Mouse (Mus musculus) embryonic facial prominence, embryonic 14.5 days (tissue): ENCODE results near the gene Gcsh. TPM values are rescaled to one million over a fixed set of nuclear protein-coding genes. Genes with fewer than 3 reads are reported as not detected.
A peak's percentile ranks its signal among the peaks of the same experiment; 100 is the strongest.

Experiments
- ATAC-seq: fragments of 200-750 bp; cut with Nextera tagmentation; 2 replicates; pipeline ENCODE4 v1.8.0; 2017; ENCODE audit warnings: low read depth, moderate number of reproducible peaks, moderate TSS enrichment
- DNase-seq: peaks from one replicate; pipeline ENCODE4 v3.0.0-alpha.2; 2015; ENCODE audit warnings: low spot score
- H3K27ac ChIP-seq: fragments of 300-500 bp; sonication (generic); replicated peaks from 2 replicates; pipeline ENCODE4 v1.5.1; 2014; ENCODE audit warnings: low read depth, mild to moderate bottlenecking, low read length, moderate library complexity
- H3K27me3 ChIP-seq: fragments of 300-500 bp; sonication (generic); replicated peaks from 2 replicates; pipeline ENCODE4 v1.6.1; 2014; ENCODE audit warnings: low read length; ENCODE audit not compliant: control insufficient read depth, insufficient read depth
- H3K36me3 ChIP-seq: fragments of 300-500 bp; sonication (generic); 2 replicates; pipeline ENCODE4 v1.6.1; 2014; ENCODE audit warnings: low read length, mixed read lengths; ENCODE audit not compliant: control insufficient read depth, insufficient read depth
- H3K4me1 ChIP-seq: fragments of 300-500 bp; sonication (generic); 2 replicates; pipeline ENCODE4 v1.6.1; 2014; ENCODE audit warnings: antibody characterized with exemption, low read length; ENCODE audit not compliant: control insufficient read depth, insufficient read depth
- H3K4me2 ChIP-seq: fragments of 300-500 bp; sonication (generic); 2 replicates; pipeline ENCODE4 v1.6.1; 2014; ENCODE audit warnings: low read depth, mild to moderate bottlenecking, low read length, moderate library complexity, mixed read lengths
- H3K4me3 ChIP-seq: fragments of 300-500 bp; sonication (generic); 2 replicates; pipeline ENCODE4 v1.5.1; 2014; ENCODE audit warnings: low read depth, mild to moderate bottlenecking, low read length
- H3K9ac ChIP-seq: fragments of 300-500 bp; sonication (generic); 2 replicates; pipeline ENCODE4 v1.6.1; 2014; ENCODE audit warnings: low read depth, mild to moderate bottlenecking, low read length, moderate library complexity, mixed read lengths
- H3K9me3 ChIP-seq: fragments of 300-500 bp; sonication (generic); 2 replicates; pipeline ENCODE4 v1.6.1; 2016; ENCODE audit warnings: low read length; ENCODE audit not compliant: control insufficient read depth
- WGBS: fragments of 180-500 bp; shearing (Covaris S2); extraction: QIAGEN DNeasy Blood & Tissue Kit; methylation state at CpG from one replicate; pipeline ENCODE4 v1.1.7; 2014; 5-methylcytosine and 5-hydroxymethylcytosine counted together
- polyA plus RNA-seq: library from polyadenylated mRNA; unstranded; fragments of >200 nt; fragmentation: Nextera tagmentation; extraction: Ambion mirVana; gene quantifications from 2 replicates; pipeline ENCODE4 v1.2.1, GENCODE M21; 2014

The Gcsh gene
- 105 and 116 TPM in 2 replicates for polyA plus RNA-seq

GRCm38 (mm10) chr8:116993095-116993867, at the start of gene Gcsh:
Gene Gcsh (minus strand): TSS chr8:116993537.
- Histone ChIP-seq H3K4me1 (peaks cover 8% of the 10 kb centered on the region), H3K36me3 (no peaks in the 10 kb centered on the region; the same call in 1 of the 2 replicates), H3K9me3 (no peaks in the 10 kb centered on the region), H3K4me3 (peak within 1 kb of the TSS; percentile 73), H3K4me2 (peak within 1 kb of the TSS; percentile 91), H3K27me3 (no peaks in the 10 kb centered on the region), H3K9ac (peak within 1 kb of the TSS; percentile 69), H3K27ac (peak within 1 kb of the TSS; percentile 63)
- ATAC-seq: peak; percentile 100
- 1% methylated on average over 46 of the region's 56 CpGs for WGBS
- peak; percentile 100 for DNase-seq

GRCm38 (mm10) chr8:117039843-117040242, 46.5 kb upstream of the Gcsh start:
- WGBS: 67% methylated on average over 7 of the region's 7 CpGs

GRCm38 (mm10) chr8:117037374-117037935, 44.1 kb upstream of the Gcsh start:
- ATAC-seq (no peak), DNase-seq (no peak)
- Histone ChIP-seq H3K4me1 (no peaks in the 10 kb centered on the region), H3K9ac (no peak overlapping the region), H3K27me3 (no peaks in the 10 kb centered on the region), H3K27ac (no peak overlapping the region), H3K4me3 (no peak overlapping the region), H3K9me3 (no peaks in the 10 kb centered on the region), H3K4me2 (no peak overlapping the region), H3K36me3 (no peaks in the 10 kb centered on the region)
- 84% methylated on average over 7 of the region's 7 CpGs for WGBS

More at GRCm38 (mm10) chr8:117039843-117040242, 46.5 kb upstream of the Gcsh start:
- no peaks in the 10 kb centered on the region for H3K9me3 ChIP-seq
- no peak overlapping the region for H3K9ac ChIP-seq
- H3K27me3 ChIP-seq: no peaks in the 10 kb centered on the region
- DNase-seq (no peak), ATAC-seq (no peak)
- no peak overlapping the region for H3K4me2 ChIP-seq
- no peaks in the 10 kb centered on the region for H3K36me3 ChIP-seq
- no peak overlapping the region for H3K27ac ChIP-seq
- H3K4me1 ChIP-seq: no peaks in the 10 kb centered on the region
- H3K4me3 ChIP-seq: no peak overlapping the region

GRCm38 (mm10) chr8:117033393-117033792, 40.1 kb upstream of the Gcsh start:
- Histone ChIP-seq H3K27ac (no peak overlapping the region), H3K4me2 (no peak overlapping the region), H3K9ac (no peak overlapping the region), H3K36me3 (no peaks in the 10 kb centered on the region), H3K27me3 (no peaks in the 10 kb centered on the region), H3K4me3 (no peak overlapping the region), H3K9me3 (no peaks in the 10 kb centered on the region), H3K4me1 (no peaks in the 10 kb centered on the region)
- ATAC-seq: no peak
- WGBS: 68% methylated on average over 3 of the region's 3 CpGs
- no peak for DNase-seq

- Histone ChIP-seq H3K27ac (no peak overlapping the region), H3K27me3 (no peaks in the 10 kb centered on the region), H3K36me3 (no peaks in the 10 kb centered on the region), H3K4me3 (no peak overlapping the region), H3K9ac (no peak overlapping the region), H3K4me2 (no peak overlapping the region), H3K9me3 (no peaks in the 10 kb centered on the region), H3K4me1 (no peaks in the 10 kb centered on the region)
- no peak for ATAC-seq
- 74% methylated on average over 8 of the region's 8 CpGs for WGBS
- DNase-seq: no peak
Observed at GRCm38 (mm10) chr8:117032609-117033008, 39.3 kb upstream of the Gcsh start.

- H3K27ac ChIP-seq: no peak overlapping the region
- H3K9ac ChIP-seq: no peak overlapping the region
- H3K4me1 ChIP-seq: no peaks in the 10 kb centered on the region
- no peaks in the 10 kb centered on the region for H3K27me3 ChIP-seq
- no peaks in the 10 kb centered on the region for H3K9me3 ChIP-seq
- H3K36me3 ChIP-seq: no peaks in the 10 kb centered on the region
- no peak for ATAC-seq
- H3K4me2 ChIP-seq: no peak overlapping the region
- no peak overlapping the region for H3K4me3 ChIP-seq
- 59% methylated on average over 6 of the region's 6 CpGs for WGBS
- no peak for DNase-seq
Observed at GRCm38 (mm10) chr8:117031476-117031875, 38.1 kb upstream of the Gcsh start.

- Histone ChIP-seq H3K4me3 (no peak overlapping the region), H3K9ac (no peak overlapping the region), H3K4me1 (no peaks in the 10 kb centered on the region), H3K27ac (no peak overlapping the region), H3K36me3 (no peaks in the 10 kb centered on the region), H3K4me2 (no peak overlapping the region), H3K9me3 (no peaks in the 10 kb centered on the region), H3K27me3 (no peaks in the 10 kb centered on the region)
- no peak for ATAC-seq
- WGBS: 89% methylated on average over 10 of the region's 10 CpGs
- DNase-seq: no peak
Observed at GRCm38 (mm10) chr8:117028686-117029085, 35.3 kb upstream of the Gcsh start.

- no peak overlapping the region for H3K4me3 ChIP-seq
- 79% methylated on average over 5 of the region's 5 CpGs for WGBS
Observed at GRCm38 (mm10) chr8:117027601-117028000, 34.3 kb upstream of the Gcsh start.

More at GRCm38 (mm10) chr8:117027601-117028000, 34.3 kb upstream of the Gcsh start:
- Histone ChIP-seq H3K27me3 (no peaks in the 10 kb centered on the region), H3K36me3 (no peaks in the 10 kb centered on the region), H3K4me2 (no peak overlapping the region), H3K9ac (no peak overlapping the region), H3K27ac (no peak overlapping the region), H3K9me3 (no peaks in the 10 kb centered on the region), H3K4me1 (no peaks in the 10 kb centered on the region)
- ATAC-seq (no peak), DNase-seq (no peak)
